Mouse (Mus musculus): ENCODE data around the gene Pmpcb. TPM values are rescaled to one million over a fixed set of nuclear protein-coding genes. Genes with fewer than 3 reads are reported as not detected.

Gene Pmpcb
- polyA plus RNA-seq, 1 experiment from 2014 or later, result 85.9 TPM

DNA sequence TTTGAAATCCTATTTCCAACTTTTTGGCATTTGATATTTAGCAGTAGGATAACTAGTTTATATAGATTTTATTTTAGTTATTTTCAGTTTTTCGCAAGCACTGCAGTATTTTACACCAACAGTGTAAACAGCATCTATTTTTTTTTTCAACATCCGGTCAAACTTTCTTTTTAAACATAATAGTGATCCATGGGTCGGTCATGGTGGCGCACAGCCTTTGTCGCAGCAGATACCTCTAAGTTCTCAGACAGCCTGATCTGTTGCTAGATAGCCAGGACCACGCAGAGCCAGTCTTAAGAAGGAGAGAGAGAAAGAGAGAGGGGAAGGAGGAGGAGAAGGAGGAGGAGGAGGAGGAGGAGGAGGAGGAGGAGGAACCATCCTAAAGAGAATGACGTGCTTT is 48.8 kb downstream of the Pmpcb start:
- WGBS, result 80% methylated on average over 7 of the region's 7 CpGs
- Histone ChIP-seq H3K9ac (no peak overlapping the region), H3K9me3 (replicated peaks) (no peaks in the 10 kb centered on the region), H3K36me3 (peaks cover 26% of the 10 kb centered on the region), H3K4me1 (peaks cover 31% of the 10 kb centered on the region), H3K4me3 (peak overlapping the region; percentile 95; the same call in 1 of the 2 replicates), H3K4me2 (replicated peaks) (peak overlapping the region; percentile 96), H3K27ac (peak overlapping the region; percentile 87; the same call in 1 of the 2 replicates), H3K27me3 (no peaks in the 10 kb centered on the region)
- no peak for ATAC-seq (ENCODE audit: low FRiP score)

DNA sequence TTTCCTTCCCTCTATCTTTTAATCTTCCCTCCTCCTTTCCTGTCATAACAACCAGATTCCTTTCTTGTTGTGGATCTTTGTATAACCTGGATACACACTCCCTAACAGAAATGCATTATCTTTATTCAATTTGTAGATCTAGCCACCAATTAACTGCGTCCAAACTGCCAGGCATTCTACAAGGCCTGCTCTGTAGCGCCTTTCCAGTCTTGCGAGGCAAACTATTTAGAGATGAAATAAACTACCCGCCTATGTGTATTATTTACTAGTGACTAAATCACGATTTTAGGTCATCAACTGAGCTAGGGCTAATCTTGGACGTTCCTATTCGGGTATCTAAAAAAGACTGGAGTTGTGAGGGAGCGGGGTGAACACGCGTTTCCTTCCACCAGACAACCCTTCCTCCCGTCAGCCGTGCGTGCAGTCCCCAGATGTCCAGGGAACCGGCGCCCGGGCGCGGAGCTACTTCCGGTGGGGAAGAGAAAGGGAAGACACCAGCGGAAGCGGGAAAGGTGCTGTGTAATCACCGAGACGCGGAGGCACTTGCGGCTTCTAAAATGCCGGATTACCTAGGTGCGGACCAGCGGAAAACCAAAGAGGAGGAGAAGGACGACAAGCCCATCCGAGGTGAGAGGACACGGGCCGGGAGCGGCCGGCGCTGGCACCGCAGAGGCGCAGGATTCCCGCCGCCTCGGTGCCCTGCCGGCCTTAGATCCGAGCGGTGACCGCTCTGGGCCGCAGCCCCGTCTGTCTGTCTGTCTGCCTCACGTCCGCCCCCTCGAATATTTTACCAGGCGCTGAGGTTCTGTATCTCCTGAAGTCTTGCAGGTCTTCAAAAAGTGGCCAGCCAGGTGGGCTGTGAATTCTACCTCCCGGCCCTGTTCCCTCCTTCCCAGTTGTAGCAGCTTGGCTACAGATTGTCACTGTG is 49.6 kb downstream of the Pmpcb start:
- 2% methylated on average over 49 of the region's 51 CpGs for WGBS
- H3K4me1 ChIP-seq, result peaks cover 31% of the 10 kb centered on the region
- peak; percentile 82 for ATAC-seq (ENCODE audit: low FRiP score)
- no peaks in the 10 kb centered on the region for H3K27me3 ChIP-seq
- peak overlapping the region; percentile 87 for H3K27ac ChIP-seq
- peak overlapping the region; percentile 79 for H3K4me2 ChIP-seq (replicated peaks)
- H3K36me3 ChIP-seq, result peaks cover 21% of the 10 kb centered on the region
- peak overlapping the region; percentile 92 for H3K9ac ChIP-seq
- H3K9me3 ChIP-seq (replicated peaks), result no peaks in the 10 kb centered on the region
- H3K4me3 ChIP-seq, result peak overlapping the region; percentile 95

DNA sequence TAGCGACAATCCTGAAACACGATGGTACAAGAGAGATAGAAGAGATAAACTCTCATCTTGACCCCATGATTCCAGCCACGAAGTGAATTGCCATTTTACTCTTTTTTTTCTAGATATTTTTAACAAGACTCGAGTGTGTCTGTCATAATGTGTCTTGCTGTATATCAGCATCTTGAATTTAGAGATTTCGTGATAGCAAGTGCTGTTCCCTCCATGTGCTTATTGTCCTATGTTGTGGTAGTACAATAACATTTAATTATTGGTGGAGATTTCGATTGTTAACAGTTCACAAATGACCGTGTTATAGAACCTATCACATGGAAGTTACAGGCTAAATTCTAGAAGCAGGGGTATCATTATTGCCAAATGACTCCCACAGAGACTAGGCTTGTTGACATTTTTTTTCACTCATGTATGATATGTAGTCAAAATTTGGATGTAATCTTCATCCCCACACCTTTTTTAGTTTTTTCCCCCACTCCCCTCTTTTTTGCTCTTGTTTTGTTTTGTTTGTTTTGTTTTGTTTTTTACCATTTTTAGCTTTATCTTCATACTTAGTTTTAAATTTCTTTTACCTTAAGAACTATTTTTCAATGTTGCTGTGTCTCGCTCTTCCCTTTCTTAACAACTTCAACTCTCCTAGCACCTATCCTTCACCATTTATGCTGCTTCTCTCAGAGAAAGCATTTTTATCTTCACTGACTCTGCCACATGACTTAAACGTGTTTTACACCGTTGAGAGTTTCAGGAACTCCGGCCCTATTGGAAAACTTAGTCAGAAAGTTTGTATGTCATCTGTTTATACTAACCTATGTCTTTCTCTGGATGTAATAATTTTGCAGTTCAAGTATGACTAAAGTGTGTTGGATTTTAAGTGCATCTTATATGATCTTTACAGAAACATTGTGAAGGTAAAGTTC is 50.5 kb downstream of the Pmpcb start:
- no peak for ATAC-seq (ENCODE audit: low FRiP score)
- Histone ChIP-seq H3K4me1 (peaks cover 31% of the 10 kb centered on the region), H3K9me3 (replicated peaks) (no peaks in the 10 kb centered on the region), H3K4me3 (peak overlapping the region; percentile 95), H3K27ac (peak overlapping the region; percentile 87), H3K36me3 (peaks cover 19% of the 10 kb centered on the region; the same call in 1 of the 2 replicates), H3K27me3 (no peaks in the 10 kb centered on the region), H3K9ac (peak overlapping the region; percentile 92), H3K4me2 (replicated peaks) (peak overlapping the region; percentile 79)
- 37% methylated on average over 11 of the region's 11 CpGs for WGBS

DNA sequence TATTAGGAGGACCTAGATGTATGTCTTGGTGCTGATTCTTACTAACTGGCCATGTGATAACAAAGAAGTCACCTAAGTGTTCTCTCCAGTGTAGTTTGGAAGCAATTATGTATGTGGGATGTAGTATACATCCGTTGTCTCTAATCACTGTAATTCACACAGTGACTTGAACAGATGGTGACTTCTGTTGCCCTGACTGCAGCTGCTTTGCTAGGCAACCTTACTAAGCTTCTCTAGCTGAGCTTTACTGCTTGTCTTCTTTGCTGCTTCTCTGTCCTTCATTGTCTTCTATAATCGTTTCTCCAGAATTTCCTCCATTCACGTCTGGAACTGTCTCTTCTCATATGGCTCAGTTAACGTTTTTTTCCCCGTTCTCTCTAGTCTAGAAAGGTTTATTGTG is 52.1 kb downstream of the Pmpcb start:
- ATAC-seq (ENCODE audit: low FRiP score), result no peak
- H3K9me3 ChIP-seq (replicated peaks), result no peaks in the 10 kb centered on the region
- 72% methylated on average over 5 of the region's 5 CpGs for WGBS
- no peak overlapping the region for H3K27ac ChIP-seq
- H3K27me3 ChIP-seq, result no peaks in the 10 kb centered on the region
- H3K4me3 ChIP-seq, result no peak overlapping the region
- peaks cover 12% of the 10 kb centered on the region; the same call in 1 of the 2 replicates for H3K36me3 ChIP-seq
- H3K9ac ChIP-seq, result no peak overlapping the region
- no peak overlapping the region for H3K4me2 ChIP-seq (replicated peaks)
- peaks cover 30% of the 10 kb centered on the region for H3K4me1 ChIP-seq

DNA sequence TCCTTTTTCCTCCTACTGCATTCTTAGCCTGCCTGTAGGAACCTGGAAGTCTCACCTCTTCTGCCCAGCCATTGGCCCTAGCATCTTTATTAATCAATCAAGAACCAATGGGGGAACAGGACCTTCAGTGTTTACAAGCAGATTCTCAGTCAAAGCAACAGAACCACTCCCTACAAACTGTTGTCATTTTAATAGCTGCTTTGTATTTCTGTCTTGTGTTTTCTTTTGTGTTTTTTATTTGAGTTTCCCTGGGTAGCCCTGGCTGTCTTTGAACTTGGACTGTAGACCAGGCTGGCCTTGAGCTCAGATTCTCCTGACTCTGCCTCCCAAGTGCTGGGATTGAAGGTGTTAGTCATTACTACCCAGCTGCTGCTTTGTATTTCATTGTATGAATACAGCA is 55.2 kb downstream of the Pmpcb start:
- H3K4me1 ChIP-seq, result peaks cover 20% of the 10 kb centered on the region
- no peak overlapping the region for H3K4me2 ChIP-seq (replicated peaks)
- no peaks in the 10 kb centered on the region for H3K9me3 ChIP-seq (replicated peaks)
- H3K4me3 ChIP-seq, result no peak overlapping the region
- H3K27ac ChIP-seq, result no peak overlapping the region
- no peaks in the 10 kb centered on the region for H3K27me3 ChIP-seq
- no peak overlapping the region for H3K9ac ChIP-seq
- no peak for ATAC-seq (ENCODE audit: low FRiP score)
- peaks cover 28% of the 10 kb centered on the region for H3K36me3 ChIP-seq

DNA sequence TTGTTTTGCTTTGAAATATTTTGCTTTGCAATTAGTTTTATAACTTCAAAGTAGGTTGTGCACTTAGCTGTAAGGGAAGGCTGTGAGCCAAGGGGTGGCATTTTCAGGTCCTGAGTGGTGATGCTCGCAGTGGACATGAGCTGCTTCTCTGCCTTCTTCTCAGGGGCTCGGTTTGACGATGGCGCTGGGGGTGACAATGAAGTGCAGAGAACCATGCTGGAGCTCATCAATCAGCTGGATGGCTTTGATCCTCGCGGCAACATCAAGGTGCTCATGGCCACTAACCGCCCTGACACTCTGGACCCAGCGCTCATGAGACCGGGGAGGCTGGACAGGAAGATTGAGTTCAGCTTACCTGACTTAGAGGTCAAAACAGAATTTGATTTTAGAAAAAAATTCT is 66.0 kb downstream of the Pmpcb start:
- H3K36me3 ChIP-seq, result peaks cover 51% of the 10 kb centered on the region
- H3K27me3 ChIP-seq, result no peaks in the 10 kb centered on the region
- H3K9ac ChIP-seq, result no peak overlapping the region
- WGBS, result 92% methylated on average over 9 of the region's 9 CpGs
- no peaks in the 10 kb centered on the region for H3K9me3 ChIP-seq (replicated peaks)
- H3K4me1 ChIP-seq, result no peaks in the 10 kb centered on the region
- no peak for ATAC-seq (ENCODE audit: low FRiP score)
- H3K4me2 ChIP-seq (replicated peaks), result no peak overlapping the region
- no peak overlapping the region for H3K27ac ChIP-seq
- no peak overlapping the region for H3K4me3 ChIP-seq

DNA sequence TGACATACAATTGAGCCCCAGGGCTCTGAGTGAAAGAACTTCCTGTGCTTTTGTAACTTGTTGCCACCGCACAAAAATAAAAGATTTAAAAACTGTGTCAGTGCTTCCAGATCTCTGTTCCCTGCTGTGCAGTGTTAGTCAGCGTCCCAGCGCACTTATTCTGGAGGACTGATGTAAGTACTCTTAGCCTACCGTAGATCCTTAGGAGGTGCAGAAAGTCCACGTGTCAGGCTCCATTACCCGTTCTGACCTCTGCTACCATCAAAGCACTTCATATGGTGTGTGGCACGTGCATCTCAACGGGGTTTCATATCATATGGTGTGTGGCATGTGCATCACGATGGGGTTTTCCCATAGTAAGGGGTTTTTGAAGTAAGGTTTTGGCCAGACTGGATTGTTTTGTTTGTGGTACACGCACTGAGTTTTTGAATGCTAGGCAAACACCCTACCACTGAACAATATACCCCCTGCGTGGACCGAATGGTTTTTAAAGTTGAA is 66.8 kb downstream of the Pmpcb start:
- no peaks in the 10 kb centered on the region for H3K9me3 ChIP-seq (replicated peaks)
- H3K36me3 ChIP-seq, result peaks cover 46% of the 10 kb centered on the region
- no peak overlapping the region for H3K27ac ChIP-seq
- WGBS, result 86% methylated on average over 12 of the region's 12 CpGs
- H3K27me3 ChIP-seq, result no peaks in the 10 kb centered on the region
- no peak overlapping the region for H3K4me3 ChIP-seq
- H3K4me1 ChIP-seq, result no peaks in the 10 kb centered on the region
- no peak for ATAC-seq (ENCODE audit: low FRiP score)
- no peak overlapping the region for H3K4me2 ChIP-seq (replicated peaks)
- H3K9ac ChIP-seq, result no peak overlapping the region

DNA sequence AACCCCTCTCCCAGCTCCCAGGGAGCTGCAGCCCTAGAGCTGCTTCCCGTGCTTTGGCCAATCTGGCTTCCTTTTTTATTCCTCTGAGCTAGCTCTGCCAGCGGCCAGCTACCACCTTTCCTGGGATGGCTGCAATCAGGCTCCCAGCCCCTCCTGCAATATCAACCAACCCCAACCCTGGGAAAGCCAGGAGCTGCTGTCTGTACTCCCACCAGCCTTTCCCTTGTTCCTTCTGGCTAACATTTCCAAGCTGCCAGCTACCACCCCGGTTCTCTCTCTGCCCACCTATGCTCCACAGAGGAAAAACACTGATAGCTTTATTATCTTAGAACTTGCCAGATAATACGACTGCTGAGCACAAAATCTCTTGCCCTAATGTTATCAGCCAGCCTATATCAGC is 67.9 kb downstream of the Pmpcb start:
- no peaks in the 10 kb centered on the region for H3K27me3 ChIP-seq
- no peak overlapping the region for H3K27ac ChIP-seq
- H3K36me3 ChIP-seq, result peaks cover 37% of the 10 kb centered on the region
- ATAC-seq (ENCODE audit: low FRiP score), result no peak
- H3K4me3 ChIP-seq, result no peak overlapping the region
- 84% methylated on average over 4 of the region's 4 CpGs for WGBS
- H3K4me2 ChIP-seq (replicated peaks), result no peak overlapping the region
- no peaks in the 10 kb centered on the region for H3K4me1 ChIP-seq
- no peak overlapping the region for H3K9ac ChIP-seq
- no peaks in the 10 kb centered on the region for H3K9me3 ChIP-seq (replicated peaks)

Other genes starting within 250 kb of the Pmpcb start
- gene Lrrc17, start 193.6 kb upstream of the Pmpcb start, polyA plus RNA-seq (2016; fragmentation: Nextera tagmentation; extraction: Ambion mirVana), result 42.3 and 53.1 TPM in 2 replicates
- gene Fbxl13, start 91.5 kb upstream of the Pmpcb start, polyA plus RNA-seq (2016; fragmentation: Nextera tagmentation; extraction: Ambion mirVana), result 0.33 and 0.44 TPM in 2 replicates
- gene Armc10, start 91.3 kb upstream of the Pmpcb start, polyA plus RNA-seq (2016; fragmentation: Nextera tagmentation; extraction: Ambion mirVana), result 63.5 and 67.5 TPM in 2 replicates
- gene Napepld, start 35.7 kb upstream of the Pmpcb start, polyA plus RNA-seq (2016; fragmentation: Nextera tagmentation; extraction: Ambion mirVana), result 4.9 and 5.2 TPM in 2 replicates
- 81.0 and 86.5 TPM in 2 replicates for gene Dnajc2, start 48.1 kb downstream of the Pmpcb start, polyA plus RNA-seq (2016; fragmentation: Nextera tagmentation; extraction: Ambion mirVana)
- gene Psmc2, start 48.1 kb downstream of the Pmpcb start, polyA plus RNA-seq (2016; fragmentation: Nextera tagmentation; extraction: Ambion mirVana), result 193 and 205 TPM in 2 replicates
- gene Slc26a5, start 128.5 kb downstream of the Pmpcb start, polyA plus RNA-seq (2016; fragmentation: Nextera tagmentation; extraction: Ambion mirVana), result not detected in 2 replicates